Mouse (Mus musculus) ovary, postnatal 10 days (tissue): ENCODE measurements around the gene Plscr1.

Experiments used
- DNase-seq: peaks from one replicate; pipeline ENCODE4 v3.0.0; 2022; ENCODE audit warnings: low spot score

The Plscr1 gene

DNA sequence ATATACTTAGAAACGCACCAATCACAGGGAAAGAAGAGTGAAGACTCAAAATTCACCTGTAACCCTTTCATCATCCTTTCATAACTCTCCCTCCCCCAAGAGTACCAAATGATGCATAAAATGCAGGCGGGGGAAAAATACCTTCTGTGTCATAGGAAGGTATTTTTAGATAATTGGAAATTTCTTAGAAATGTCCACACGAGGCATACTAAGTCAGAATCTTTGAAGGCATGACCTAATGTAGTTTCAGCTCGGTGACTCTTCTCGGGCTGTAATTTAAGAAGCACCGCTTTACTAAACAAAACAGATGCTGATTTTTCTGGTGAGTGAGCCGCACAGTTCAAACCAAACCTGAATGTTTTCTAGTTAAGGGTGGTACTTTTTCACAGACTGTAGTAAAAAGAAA lies at the start of gene Plscr1:
TSS of gene Plscr1 (plus strand) at position 304 of the 406 bp plus-strand sequence.
- no peak for DNase-seq

DNA sequence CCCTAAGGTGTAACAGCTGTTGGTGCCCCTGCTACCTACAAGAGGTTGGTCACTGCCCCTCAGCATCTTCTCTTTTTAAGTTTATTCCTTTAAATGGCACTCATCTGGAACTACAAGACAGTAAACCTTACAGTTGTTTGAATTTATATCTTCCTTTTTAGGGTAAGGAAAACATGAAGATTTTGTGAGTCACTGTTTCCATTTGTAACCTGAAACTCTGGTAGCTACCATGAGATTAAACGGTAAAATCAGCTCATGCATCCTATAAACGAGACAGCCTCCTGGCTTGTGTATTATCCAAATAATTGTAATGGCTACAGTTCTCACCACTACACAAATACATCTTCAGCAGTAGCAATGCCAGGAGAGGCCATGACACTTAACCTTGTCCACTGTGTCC lies 45.2 kb upstream of the Plscr1 start:
- no peak for DNase-seq

DNA sequence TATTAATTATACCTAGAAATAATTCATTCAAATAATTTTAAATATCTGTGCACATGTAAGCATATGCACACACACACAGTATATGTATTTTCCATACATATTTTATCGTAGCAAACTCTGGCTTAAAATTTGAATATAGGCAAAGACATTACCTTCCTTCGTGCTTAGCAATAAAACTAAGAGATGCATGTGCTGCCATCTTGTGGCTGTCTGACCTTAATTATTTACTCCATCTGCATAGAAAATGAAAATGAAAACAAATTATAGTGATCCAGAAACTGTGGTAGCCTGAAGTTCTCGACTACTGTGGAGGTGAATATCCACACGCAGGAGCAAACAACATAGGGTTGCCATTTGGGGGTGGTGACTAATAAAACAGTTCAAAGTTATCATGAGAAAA lies 42.2 kb upstream of the Plscr1 start:
- no peak for DNase-seq

DNA sequence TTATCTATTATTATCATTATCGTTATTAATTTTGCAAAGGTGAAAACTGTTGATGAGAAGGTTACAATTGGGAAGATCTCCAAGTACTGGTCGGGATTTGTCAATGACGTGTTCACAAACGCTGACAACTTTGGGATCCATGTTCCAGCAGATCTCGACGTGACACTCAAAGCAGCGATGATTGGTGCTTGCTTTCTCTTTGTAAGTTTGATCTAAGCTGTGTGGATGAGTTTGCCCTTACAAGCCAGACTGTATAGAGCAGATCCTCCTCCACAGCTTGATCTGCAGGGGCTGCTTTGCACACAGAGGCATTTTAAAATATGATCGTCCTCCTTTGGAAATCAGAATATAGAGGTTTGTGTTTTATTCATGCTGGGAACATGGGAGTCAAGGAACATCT lies 41.8 kb upstream of the Plscr1 start:
- DNase-seq = no peak

DNA sequence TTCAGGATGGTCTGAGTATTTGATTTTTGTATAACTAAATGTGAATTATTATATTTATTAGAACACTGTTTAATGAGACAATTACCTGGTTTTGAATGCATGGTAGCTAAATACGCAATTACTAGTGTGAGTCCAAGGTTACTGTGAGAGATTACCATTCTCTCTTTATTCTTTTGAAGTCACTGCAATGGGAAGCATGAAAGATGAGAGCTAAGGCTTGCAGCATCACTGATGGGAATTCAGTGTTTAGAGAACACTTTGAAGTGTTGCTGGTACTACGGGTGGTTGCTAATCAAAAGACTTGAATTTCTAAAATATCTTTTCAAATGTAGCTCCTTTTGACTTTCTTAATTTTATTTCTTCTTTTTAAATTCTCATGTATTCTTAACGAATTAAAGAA lies 39.7 kb upstream of the Plscr1 start:
- DNase-seq = no peak

DNA sequence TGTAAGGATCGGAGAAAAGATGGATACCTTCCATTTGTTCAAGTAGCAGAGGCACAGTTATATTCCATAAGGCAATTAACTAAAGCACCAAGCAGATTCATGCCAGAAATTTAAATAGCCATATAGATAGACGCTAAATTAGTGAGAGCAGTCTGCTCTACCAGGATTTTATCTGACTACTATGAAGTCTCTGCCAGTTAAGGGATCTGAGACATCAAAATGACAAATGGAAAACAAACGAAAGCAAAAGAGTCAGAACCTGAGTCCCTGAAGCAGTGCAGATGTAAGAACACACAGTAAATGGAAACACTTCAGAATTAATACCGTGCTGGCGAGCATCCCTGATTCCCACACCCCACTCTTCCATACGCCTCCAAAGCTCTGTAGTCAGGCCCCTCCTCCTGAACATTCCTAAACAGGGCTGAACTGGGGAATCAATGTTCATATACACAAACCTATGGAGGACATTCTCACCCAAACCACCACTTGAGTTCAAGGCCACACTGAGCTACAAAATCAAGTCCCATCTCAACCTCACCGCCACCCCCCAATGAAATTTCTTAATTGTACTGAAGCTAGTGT lies 39.1 kb upstream of the Plscr1 start:
- DNase-seq = no peak

DNA sequence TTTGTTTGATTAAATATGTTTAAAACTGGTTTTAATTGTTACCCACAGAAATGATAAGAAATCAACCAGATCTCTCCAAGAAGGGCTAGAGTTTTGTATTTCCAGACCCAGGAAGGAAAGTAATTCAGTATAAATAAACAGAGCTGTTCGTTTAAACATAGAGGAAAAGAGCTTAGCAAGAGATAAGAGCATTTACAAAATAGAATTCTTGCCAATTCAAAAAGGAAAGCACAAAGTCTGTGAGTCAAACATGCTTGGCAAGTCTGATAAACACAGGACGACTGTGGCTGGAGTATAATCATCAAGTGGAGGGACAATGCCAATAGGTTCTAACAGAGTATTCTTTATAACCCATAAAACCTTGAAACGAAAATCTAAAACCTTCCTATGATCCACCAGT lies 38.5 kb upstream of the Plscr1 start:
- no peak for DNase-seq

DNA sequence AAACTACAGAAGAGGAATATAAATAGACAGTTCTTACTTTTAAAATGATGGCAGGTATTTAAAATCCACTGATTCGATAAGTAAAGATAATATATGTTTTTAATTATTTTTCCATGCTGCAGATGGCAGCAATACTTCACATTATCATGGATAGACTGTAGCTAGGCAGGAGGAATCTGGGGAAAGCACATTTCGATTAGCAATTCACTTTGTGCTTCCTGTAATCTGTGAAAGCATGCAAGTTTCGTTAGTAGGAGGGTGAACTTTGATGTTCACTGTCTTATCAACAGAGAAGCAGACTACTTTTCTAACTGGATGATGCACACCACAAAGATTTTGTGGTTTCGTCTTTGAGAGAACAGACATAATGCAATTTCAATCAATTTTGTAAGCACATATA lies 32.1 kb upstream of the Plscr1 start:
- DNase-seq = no peak

DNA sequence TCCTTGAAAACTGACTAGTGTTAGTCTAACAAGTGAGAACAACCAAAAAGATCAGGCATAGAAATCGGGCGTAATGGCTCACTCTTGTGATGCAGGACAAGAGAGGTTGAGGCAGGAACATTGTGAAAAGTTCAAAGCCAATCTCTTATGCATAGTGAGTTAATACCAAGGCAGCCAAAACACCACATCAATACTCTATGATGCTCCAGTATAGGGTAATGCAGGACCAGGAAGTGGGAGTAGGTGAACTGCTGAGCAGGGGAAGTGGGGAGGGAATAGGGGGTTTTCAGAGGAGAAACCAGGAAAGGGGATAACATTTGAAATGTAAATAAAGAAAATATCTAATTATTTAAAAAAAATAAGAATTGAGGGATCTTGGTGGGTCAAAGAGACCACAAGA lies 31.7 kb upstream of the Plscr1 start:
- DNase-seq = no peak

DNA sequence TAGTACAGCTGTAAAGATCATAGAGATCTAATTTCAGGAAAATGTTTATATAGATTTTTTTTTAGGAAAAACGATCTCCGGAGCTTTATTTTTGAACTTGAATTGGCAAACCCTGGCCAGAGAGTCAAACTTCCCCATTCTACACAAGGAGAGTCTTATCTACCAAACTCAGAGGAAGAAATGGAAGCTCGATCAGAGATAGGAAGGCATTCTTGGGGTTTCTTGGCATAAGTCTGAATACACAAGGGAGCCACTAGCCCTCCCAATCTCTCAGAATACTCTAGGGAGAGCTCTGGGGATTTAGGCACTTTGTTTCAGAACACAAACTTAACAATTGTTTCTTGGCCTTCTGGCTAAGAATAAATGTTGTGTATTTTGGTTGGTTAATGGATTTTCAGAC lies 29.4 kb upstream of the Plscr1 start:
- DNase-seq = no peak

DNA sequence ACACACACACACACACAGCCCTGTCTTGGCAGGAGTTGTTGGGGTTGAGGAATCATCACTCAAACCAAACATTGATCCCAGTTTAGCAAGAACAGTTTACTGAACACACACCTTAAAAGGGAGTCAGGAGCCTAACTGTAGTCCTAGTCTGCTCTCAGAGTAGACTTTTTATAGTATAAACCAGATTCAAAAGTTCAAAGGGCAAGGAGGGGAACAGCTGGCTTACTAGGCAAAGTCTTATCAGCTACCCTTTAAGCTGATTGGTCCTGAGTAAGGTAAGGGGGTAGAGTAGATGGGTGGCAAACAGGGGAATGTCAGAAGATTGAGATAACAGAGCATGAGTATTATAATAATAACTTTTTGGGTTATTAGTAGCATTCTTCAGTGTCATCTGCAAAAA lies 28.1 kb upstream of the Plscr1 start:
- no peak for DNase-seq

DNA sequence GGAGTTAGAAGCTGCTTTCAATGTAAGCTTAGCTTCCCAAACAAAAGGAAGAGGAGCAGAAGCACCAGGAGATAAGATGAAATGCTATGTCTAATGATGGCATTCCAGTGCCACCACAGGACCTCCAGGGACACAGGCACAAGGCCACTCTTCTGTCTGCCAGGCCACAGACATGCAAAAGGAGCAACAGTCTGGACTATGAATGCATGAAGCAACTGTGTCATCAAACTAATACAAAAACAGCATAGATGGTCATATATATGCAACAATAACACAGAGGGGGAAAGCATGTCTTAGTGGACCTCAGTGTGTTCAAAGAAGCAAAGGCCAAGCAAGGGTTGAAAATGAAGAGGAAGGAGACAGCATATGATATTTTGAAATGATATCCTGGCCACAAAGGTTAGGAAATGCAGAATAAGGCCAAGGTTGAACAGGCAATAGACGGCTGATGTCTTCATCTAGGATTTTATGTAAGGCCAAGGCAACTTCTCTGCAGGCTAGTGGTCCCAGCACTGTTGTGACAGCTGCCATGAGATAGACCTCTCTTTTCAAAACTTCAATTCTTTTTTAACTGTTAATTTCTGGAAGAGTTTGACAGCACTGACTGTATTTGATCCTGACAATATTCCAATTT lies 24.8 kb upstream of the Plscr1 start:
- no peak for DNase-seq

DNA sequence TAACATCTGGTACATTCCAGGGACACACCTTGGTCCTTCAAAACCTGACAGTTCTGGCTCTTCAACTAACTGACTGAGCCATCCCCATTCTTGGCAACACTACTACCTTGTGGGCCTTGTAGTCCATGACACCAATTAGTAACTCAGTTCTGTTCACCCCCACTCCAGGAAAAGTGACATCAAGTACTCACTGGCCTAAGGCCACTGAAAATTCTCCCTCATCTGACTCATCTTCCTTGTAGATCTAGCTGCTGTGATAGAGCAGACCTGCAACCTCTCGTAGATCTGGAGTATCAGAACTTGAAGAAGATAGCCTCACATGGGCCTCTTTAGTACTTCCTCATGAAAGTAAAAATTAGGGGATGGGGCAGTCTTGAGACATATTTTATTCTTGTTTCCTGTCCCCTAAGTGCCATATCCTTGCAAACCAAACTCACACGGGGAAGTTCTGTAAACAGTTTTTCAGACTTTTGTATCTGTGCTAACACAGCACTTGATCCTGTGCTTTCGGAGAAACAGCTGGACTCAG lies 23.4 kb upstream of the Plscr1 start:
- no peak for DNase-seq

DNA sequence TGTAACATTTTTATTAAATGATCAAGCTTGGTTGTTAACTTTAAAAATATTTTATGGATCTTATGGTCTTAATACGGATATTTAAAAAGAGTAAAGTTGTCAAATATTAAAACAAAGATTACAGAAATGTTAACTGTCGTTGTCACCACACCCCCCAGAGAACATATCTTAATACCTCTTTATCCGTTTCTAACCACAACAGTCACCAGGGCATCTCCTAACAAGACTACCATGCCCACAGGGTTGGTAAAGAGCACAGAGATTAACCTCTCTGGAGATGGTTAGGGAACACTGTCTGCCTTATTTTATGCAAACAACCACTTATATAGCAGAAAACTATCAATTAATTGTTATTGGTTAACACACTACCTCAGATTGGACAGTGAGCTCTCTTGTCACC lies 22.8 kb upstream of the Plscr1 start:
- no peak for DNase-seq

DNA sequence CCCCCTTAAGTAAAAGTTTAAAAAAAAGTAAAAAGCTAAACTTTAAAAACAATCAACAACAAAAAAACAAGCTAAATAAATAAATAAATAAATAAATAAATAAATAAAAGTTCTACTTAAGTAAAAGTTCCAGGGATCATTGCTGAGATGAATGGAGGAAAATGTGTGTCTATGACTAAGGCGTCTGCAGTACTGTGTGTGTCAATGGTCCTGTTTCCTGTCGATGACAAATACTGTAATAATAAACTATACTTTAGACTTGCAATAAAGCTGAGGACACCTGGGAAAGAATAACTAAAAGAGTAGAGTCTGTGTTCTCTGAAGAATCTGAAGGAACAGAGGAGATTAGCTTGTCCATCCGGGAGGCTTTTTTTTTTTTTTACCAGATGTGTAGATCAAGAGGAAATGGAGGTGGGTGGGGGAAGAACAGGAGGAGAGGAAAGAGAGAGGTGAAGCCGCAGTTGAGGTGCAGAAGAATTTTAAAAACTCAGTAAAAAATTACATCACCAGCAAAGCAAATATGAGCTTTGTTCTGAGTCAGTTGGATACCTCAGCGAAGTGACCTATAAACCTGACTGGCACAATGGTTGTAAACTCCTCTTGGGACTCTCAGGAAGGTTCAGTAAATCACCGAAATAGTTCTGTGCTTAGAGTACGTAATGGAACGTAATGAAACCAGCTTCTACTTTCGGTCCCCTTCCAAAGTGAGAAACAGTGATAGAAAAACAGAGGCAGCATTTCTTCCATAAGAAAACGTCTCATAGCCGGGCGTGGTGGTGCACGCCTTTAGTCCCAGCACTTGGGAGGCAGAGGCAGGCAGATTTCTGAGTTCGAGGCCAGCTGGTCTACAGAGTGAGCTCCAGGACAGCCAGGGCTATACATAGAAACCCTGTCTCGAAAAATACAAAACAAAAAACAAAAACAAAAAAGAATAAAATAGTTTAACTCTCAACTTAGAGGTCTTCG lies 20.4 kb upstream of the Plscr1 start:
- no peak for DNase-seq

DNA sequence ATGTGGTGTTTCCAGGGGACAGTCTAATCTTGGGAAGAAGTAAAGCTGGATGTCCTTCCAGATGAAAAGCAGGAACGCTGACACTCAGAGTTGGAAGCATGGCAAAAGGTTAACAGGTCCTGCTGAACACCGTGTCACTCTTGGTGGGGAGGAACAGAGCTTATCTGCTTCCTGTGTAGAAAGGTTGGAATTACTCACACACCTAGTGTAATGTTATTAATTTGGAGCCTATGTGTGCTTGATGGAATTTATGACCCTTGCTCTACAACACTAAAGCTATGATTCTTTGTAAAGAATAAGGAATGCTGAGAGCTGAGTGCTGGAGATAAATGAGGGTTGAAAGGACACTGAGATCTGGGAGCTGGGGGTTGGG lies 19.7 kb upstream of the Plscr1 start:
- no peak for DNase-seq

DNA sequence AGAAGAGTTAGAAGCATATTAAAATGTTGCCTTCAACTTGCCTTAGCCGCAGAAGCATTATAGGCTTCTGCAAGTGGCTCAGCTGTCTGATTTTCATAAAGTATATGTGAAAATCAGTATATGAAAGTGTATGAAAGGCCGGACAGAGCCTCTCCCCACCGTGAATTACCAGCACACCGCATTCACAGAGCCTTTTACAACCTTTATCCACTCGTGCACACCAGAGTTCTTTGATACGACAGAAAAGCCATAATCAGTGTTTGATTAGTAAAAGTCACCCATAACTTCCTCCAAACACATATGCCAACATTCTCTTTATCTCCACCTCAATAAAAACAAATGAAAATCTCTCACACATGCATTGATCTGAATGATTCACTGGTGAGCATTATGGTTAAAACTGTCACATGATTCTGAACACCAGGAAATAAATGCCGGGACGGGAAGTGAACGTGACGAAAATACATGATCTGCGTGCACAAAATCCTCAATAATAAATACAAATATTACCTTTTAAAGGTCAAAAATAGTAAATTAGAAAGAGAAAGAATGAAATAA lies 14.6 kb upstream of the Plscr1 start:
- no peak for DNase-seq

DNA sequence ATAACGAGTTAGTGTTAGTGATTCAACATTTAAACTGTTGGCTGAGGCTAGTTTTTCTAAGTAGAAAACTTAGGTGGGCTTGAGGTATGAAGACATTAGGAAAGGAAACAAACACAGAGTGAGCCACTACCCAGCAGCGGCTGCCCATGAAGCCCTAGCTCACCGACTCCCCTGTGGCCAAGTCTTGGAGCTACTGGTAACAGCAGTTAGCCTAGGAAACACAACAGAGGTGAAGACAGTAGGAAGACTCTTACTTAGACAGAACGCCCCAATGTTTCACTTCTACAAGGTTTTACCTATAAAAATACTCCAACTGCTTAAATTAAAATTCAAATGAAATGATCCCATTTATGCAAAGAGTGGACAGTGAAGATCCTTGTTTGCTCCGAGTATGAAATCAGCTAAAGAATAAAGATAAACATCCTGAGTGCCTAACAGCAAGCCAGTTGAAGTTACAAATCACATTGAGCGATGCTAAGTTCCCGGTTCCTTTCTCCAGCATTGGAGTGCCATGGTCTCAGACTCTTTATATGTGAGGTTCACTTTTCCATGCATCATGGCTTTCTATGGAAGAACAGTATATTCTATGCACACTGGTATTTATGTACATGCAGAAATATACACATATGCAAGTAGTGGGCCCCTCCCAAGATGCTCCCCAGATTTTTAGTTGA lies 640 bp upstream of the Plscr1 start:
- DNase-seq = no peak

DNA sequence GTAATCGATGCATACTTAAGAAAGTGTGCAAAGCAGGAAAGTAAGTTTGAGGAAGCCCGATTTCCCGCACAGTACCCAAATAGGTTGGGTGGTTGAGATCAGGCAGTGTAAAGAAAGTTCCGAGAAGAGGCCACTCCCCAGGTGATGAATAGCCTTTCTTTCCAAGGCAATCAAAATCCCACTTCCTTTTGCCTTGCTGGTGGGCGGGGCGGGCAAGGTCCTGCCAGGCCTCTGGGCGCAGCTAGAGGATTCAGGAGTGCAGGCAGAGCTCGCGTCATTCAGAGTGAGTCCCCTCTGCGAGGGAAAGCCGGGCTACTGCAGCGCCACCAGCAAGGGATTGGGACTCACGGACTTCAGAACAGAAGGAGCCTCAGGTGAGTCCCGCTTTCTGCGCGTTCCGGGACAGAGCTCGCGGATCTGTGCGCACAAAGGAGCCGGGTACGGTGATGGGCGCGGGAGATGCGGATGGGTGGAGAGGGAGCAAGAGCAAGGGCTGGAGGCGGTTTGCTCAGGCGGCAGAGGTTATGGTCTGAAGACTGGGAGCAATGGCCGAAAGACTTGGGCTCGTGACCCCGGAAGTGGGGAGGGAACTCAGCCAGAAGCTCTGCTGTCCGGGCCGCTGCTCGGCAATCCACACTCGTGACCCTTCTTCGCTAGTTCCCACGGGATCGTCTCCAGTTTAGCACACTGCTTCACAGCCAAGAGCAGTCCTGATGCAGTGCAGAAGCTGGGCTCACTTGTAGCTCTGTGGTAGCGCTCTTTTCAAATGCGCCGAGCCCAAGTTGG lies 630 bp downstream of the Plscr1 start:
- peak; percentile 60 for DNase-seq

DNA sequence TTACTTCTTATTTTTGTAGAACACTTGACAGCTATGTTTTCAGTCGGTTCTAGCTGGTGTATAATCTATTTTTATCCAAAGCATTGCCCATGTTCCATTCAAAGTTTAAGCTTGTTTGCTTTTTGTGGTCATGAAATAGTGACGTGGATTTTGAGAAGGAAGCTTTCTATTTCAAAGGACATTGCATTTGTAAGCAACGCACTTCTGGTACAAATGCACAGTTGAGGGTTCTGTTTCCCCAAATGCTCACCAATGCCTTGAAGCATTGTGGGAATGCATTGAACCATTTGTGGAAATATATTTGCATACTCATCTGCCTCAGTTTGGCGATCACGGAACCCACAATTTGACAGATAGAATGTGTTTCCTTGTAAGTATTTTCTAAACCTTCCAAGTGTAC lies 3.2 kb downstream of the Plscr1 start:
- DNase-seq = no peak

DNA sequence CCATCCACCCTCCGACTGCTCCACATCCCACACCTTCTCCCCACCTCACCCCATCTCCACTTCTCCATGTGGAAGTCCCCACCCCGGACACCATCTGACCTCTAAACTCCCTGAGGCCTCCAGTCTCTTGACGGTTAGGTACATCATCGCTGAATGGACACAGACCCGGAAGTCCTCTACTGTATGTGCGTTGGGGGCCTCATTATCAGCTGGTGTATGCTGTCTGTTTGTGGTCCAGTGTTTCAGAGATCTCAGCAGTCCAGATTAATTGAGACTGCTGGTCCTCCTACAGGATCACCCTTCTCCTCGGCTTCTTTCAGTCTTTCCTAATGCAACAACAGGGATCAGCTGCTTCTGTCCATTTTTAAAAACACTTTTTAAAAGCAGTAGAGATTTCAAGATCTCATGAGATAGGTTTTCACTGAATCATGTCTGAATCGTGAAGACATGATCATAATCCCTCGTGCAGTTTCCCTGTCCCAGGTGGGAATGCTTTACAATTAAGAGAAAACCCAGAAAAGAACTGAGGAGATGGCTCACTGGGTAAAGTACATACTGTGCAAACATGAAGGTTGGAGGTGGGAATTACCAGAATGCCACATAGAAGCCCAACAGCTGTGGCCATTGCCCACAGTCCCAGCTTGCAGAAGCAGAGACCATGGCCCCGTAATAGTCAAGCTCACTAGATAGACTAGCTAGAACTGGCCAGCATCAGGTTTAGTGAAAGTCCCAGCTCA lies 4.2 kb downstream of the Plscr1 start:
- DNase-seq = no peak
